Mouse (Mus musculus) CD4-positive, CD25-positive, alpha-beta regulatory T cell, adult 2 months (primary cell): Measurements from ENCODE around the gene Ccdc124.

ENCODE experiments used
- DNase-seq: peaks from one replicate; pipeline ENCODE4 v3.0.0-alpha.2; 2012; ENCODE audit warnings: low read depth, low spot score

Gene Ccdc124

GRCm38 (mm10) chr8:70846371-70847154, 27.2 kb downstream of the Ccdc124 start:
- DNase-seq = peak; percentile 70

GRCm38 (mm10) chr8:70845108-70845507, 28.6 kb downstream of the Ccdc124 start:
- DNase-seq = no peak

- DNase-seq = peak; percentile 94
Measured at GRCm38 (mm10) chr8:70844523-70844922, 29.2 kb downstream of the Ccdc124 start.

- no peak for DNase-seq
Measured at GRCm38 (mm10) chr8:70843941-70844340, 29.8 kb downstream of the Ccdc124 start.

- no peak for DNase-seq
Measured at GRCm38 (mm10) chr8:70843214-70843773, 30.4 kb downstream of the Ccdc124 start.

- no peak for DNase-seq
Measured at GRCm38 (mm10) chr8:70842484-70842883, 31.3 kb downstream of the Ccdc124 start.

- peak; percentile 90 for DNase-seq
Measured at GRCm38 (mm10) chr8:70841147-70842072, 32.3 kb downstream of the Ccdc124 start.

- no peak for DNase-seq
Measured at GRCm38 (mm10) chr8:70840590-70840989, 33.1 kb downstream of the Ccdc124 start.

- peak; percentile 99 for DNase-seq
Measured at GRCm38 (mm10) chr8:70839408-70840351, 34.1 kb downstream of the Ccdc124 start, which contains the start of gene Arrdc2. TSS of gene Arrdc2 (minus strand) at chr8:70839720.

GRCm38 (mm10) chr8:70838654-70839407, 34.9 kb downstream of the Ccdc124 start:
- DNase-seq = no peak

GRCm38 (mm10) chr8:70836666-70837065, 37.1 kb downstream of the Ccdc124 start:
- DNase-seq = no peak

- DNase-seq = no peak
Measured at GRCm38 (mm10) chr8:70834071-70834470, 39.7 kb downstream of the Ccdc124 start.

GRCm38 (mm10) chr8:70833520-70833919, 40.2 kb downstream of the Ccdc124 start:
- no peak for DNase-seq

GRCm38 (mm10) chr8:70833018-70833482, 40.7 kb downstream of the Ccdc124 start:
- DNase-seq = peak; percentile 65

- DNase-seq = no peak
Measured at GRCm38 (mm10) chr8:70832371-70832770, 41.4 kb downstream of the Ccdc124 start.

GRCm38 (mm10) chr8:70831517-70831916, 42.2 kb downstream of the Ccdc124 start:
- DNase-seq = no peak

GRCm38 (mm10) chr8:70827796-70828195, 45.9 kb downstream of the Ccdc124 start:
- DNase-seq = no peak

- DNase-seq = peak; percentile 36
Measured at GRCm38 (mm10) chr8:70827010-70827409, 46.7 kb downstream of the Ccdc124 start.

- DNase-seq = no peak
Measured at GRCm38 (mm10) chr8:70825816-70826215, 47.9 kb downstream of the Ccdc124 start.

GRCm38 (mm10) chr8:70823802-70824201, 49.9 kb downstream of the Ccdc124 start:
- no peak for DNase-seq
